Mouse (Mus musculus) midbrain, postnatal 0 days (tissue): Measurements from ENCODE around the gene Trim25. TPM values are rescaled to one million over a fixed set of nuclear protein-coding genes. Genes with fewer than 3 reads are reported as not detected.
"Not testable (repeated sequence)": the region's sequence is repeated elsewhere in the genome, so short reads cannot be mapped to it uniquely, and the experiment has no call there.

Experiments
- ATAC-seq: fragments of 200-750 bp; cut with Nextera tagmentation; 2 replicates; pipeline ENCODE4 v1.8.0; 2017; ENCODE audit warnings: moderate number of reproducible peaks, mild to moderate bottlenecking, moderate TSS enrichment, moderate library complexity; ENCODE audit not compliant: low FRiP score
- DNase-seq: peaks from one replicate; pipeline ENCODE4 v3.0.0-alpha.2; 2015; ENCODE audit warnings: low spot score
- H3K27ac ChIP-seq: fragments of 300-500 bp; sonication (generic); 2 replicates; pipeline ENCODE4 v1.5.1; 2014; ENCODE audit warnings: low read depth, mild to moderate bottlenecking, low read length, mixed read lengths
- H3K27me3 ChIP-seq: fragments of 300-500 bp; sonication (generic); 2 replicates; pipeline ENCODE4 v1.6.1; 2014; ENCODE audit warnings: low read length, control low read depth, mixed read lengths; ENCODE audit not compliant: insufficient read depth
- H3K36me3 ChIP-seq: fragments of 300-500 bp; sonication (generic); 2 replicates; pipeline ENCODE4 v1.6.1; 2014; ENCODE audit warnings: low read length, control low read depth, mixed read lengths; ENCODE audit not compliant: insufficient read depth
- H3K4me1 ChIP-seq: fragments of 300-500 bp; sonication (generic); 2 replicates; pipeline ENCODE4 v1.6.1; 2014; ENCODE audit warnings: mild to moderate bottlenecking, control low read depth, antibody characterized with exemption, low read length, mixed read lengths; ENCODE audit not compliant: insufficient read depth
- H3K4me2 ChIP-seq: fragments of 300-500 bp; sonication (generic); 2 replicates; pipeline ENCODE4 v1.6.1; 2014; ENCODE audit warnings: low read depth, mild to moderate bottlenecking, low read length, mixed read lengths; ENCODE audit not compliant: poor library complexity, severe bottlenecking
- H3K4me3 ChIP-seq: fragments of 300-500 bp; sonication (generic); 2 replicates; pipeline ENCODE4 v1.5.1; 2014; ENCODE audit warnings: low read depth, mild to moderate bottlenecking, low read length, moderate library complexity
- H3K9ac ChIP-seq: fragments of 300-500 bp; sonication (generic); replicated peaks from 2 replicates; pipeline ENCODE4 v1.6.1; 2014; ENCODE audit warnings: mild to moderate bottlenecking, low read length, moderate library complexity, mixed read lengths; ENCODE audit not compliant: poor library complexity, severe bottlenecking
- H3K9me3 ChIP-seq: fragments of 300-500 bp; sonication (generic); 2 replicates; pipeline ENCODE4 v1.6.1; 2016; ENCODE audit warnings: low read length, control low read depth
- CTCF ChIP-seq: IDR thresholded peaks from 2 replicates; pipeline ENCODE4 v1.5.1; 2016; ENCODE audit warnings: antibody characterized with exemption, mild to moderate bottlenecking
- WGBS: fragments of 180-500 bp; shearing (Covaris S2); extraction: QIAGEN DNeasy Blood & Tissue Kit; methylation state at CpG from one replicate; pipeline ENCODE4 v1.1.7; 2014; 5-methylcytosine and 5-hydroxymethylcytosine counted together
- polyA plus RNA-seq: library from polyadenylated mRNA; unstranded; fragments of >200 nt; fragmentation: Nextera tagmentation; extraction: Ambion mirVana; gene quantifications from 2 replicates; pipeline ENCODE4 v1.2.1, GENCODE M21; 2015
- total RNA-seq: library from RNA; depleted of rRNA; stranded (reverse); fragments of >200 nt; gene quantifications from 2 replicates; pipeline ENCODE4 v1.2.3, GENCODE M21; 2014

Gene Trim25
- total and polyA plus RNA-seq, 2 experiments from 2014 or later = 2.0 to 4.3 TPM

- no peak overlapping the region for H3K4me2 ChIP-seq
- H3K36me3 ChIP-seq = peaks cover 26% of the 10 kb centered on the region
- no peak overlapping the region for H3K27ac ChIP-seq
- peak; percentile 66 for TF ChIP-seq CTCF
- H3K4me3 ChIP-seq = no peak overlapping the region
- H3K9me3 ChIP-seq = no peaks in the 10 kb centered on the region
- no peak for ATAC-seq
- WGBS = 72% methylated on average over 5 of the region's 5 CpGs
- no peaks in the 10 kb centered on the region for H3K27me3 ChIP-seq
- H3K9ac ChIP-seq = no peak overlapping the region
- no peaks in the 10 kb centered on the region for H3K4me1 ChIP-seq
- peak; percentile 42 for DNase-seq
Measured at GRCm38 (mm10) chr11:88989530-88989929, 9.6 kb upstream of the Trim25 start.

GRCm38 (mm10) chr11:88993186-88993585 lies 6.0 kb upstream of the Trim25 start:
- peaks cover 4% of the 10 kb centered on the region; the same call in 1 of the 2 replicates for H3K27me3 ChIP-seq
- no peak overlapping the region for H3K27ac ChIP-seq
- no peaks in the 10 kb centered on the region for H3K4me1 ChIP-seq
- H3K9me3 ChIP-seq = no peaks in the 10 kb centered on the region
- TF ChIP-seq CTCF = no peak
- ATAC-seq (no peak), DNase-seq (no peak)
- H3K9ac ChIP-seq = no peak overlapping the region
- H3K4me2 ChIP-seq = no peak overlapping the region
- H3K36me3 ChIP-seq = peaks cover 10% of the 10 kb centered on the region
- H3K4me3 ChIP-seq = no peak overlapping the region
- 55% methylated on average over 7 of the region's 7 CpGs for WGBS

- peak; percentile 42 for DNase-seq
- TF ChIP-seq CTCF = peak; percentile 63
- H3K9ac ChIP-seq = no peak overlapping the region
- no peak overlapping the region for H3K4me2 ChIP-seq
- no peaks in the 10 kb centered on the region for H3K4me1 ChIP-seq
- H3K9me3 ChIP-seq = no peaks in the 10 kb centered on the region
- no peak for ATAC-seq
- H3K27me3 ChIP-seq = peaks cover 7% of the 10 kb centered on the region; the same call in 1 of the 2 replicates
- H3K27ac ChIP-seq = no peak overlapping the region
- WGBS = 19% methylated on average over 5 of the region's 5 CpGs
- H3K4me3 ChIP-seq = no peak overlapping the region
- peaks cover 6% of the 10 kb centered on the region for H3K36me3 ChIP-seq
Measured at GRCm38 (mm10) chr11:88993625-88994024, 5.6 kb upstream of the Trim25 start.

GRCm38 (mm10) chr11:88994492-88994891 lies 4.7 kb upstream of the Trim25 start:
- no peak overlapping the region for H3K9ac ChIP-seq
- no peaks in the 10 kb centered on the region for H3K9me3 ChIP-seq
- H3K27me3 ChIP-seq = peaks cover 12% of the 10 kb centered on the region
- H3K36me3 ChIP-seq = peaks cover 6% of the 10 kb centered on the region
- no peak overlapping the region for H3K4me2 ChIP-seq
- no peak for DNase-seq
- 89% methylated on average over 7 of the region's 7 CpGs for WGBS
- TF ChIP-seq CTCF = no peak
- H3K27ac ChIP-seq = no peak overlapping the region
- ATAC-seq = no peak
- H3K4me1 ChIP-seq = no peaks in the 10 kb centered on the region
- H3K4me3 ChIP-seq = no peak overlapping the region

- peaks cover 6% of the 10 kb centered on the region for H3K36me3 ChIP-seq
- H3K4me2 ChIP-seq = no peak overlapping the region
- peaks cover 18% of the 10 kb centered on the region for H3K27me3 ChIP-seq
- ATAC-seq = no peak
- TF ChIP-seq CTCF = no peak
- no peak overlapping the region for H3K4me3 ChIP-seq
- no peak overlapping the region for H3K27ac ChIP-seq
- H3K9me3 ChIP-seq = no peaks in the 10 kb centered on the region
- no peaks in the 10 kb centered on the region for H3K4me1 ChIP-seq
- H3K9ac ChIP-seq = no peak overlapping the region
- no peak for DNase-seq
- 84% methylated on average over 2 of the region's 2 CpGs for WGBS
Measured at GRCm38 (mm10) chr11:88995616-88996015, 3.6 kb upstream of the Trim25 start.

GRCm38 (mm10) chr11:88996427-88996826 lies 2.7 kb upstream of the Trim25 start:
- H3K9me3 ChIP-seq = no peaks in the 10 kb centered on the region
- H3K36me3 ChIP-seq = no peaks in the 10 kb centered on the region
- H3K27me3 ChIP-seq = peaks cover 18% of the 10 kb centered on the region
- DNase-seq = no peak
- H3K4me1 ChIP-seq = no peaks in the 10 kb centered on the region
- no peak for TF ChIP-seq CTCF
- WGBS = 73% methylated on average over 7 of the region's 7 CpGs
- H3K27ac ChIP-seq = no peak overlapping the region
- H3K4me3 ChIP-seq = no peak overlapping the region
- no peak overlapping the region for H3K9ac ChIP-seq
- no peak for ATAC-seq
- H3K4me2 ChIP-seq = no peak overlapping the region

GRCm38 (mm10) chr11:88997343-88997742 lies 1.8 kb upstream of the Trim25 start:
- ATAC-seq, H3K9me3 ChIP-seq, H3K9ac ChIP-seq, H3K36me3 ChIP-seq, DNase-seq, H3K4me3 ChIP-seq, H3K4me1 ChIP-seq, H3K27ac ChIP-seq, H3K4me2 ChIP-seq: not testable (repeated sequence)
- H3K27me3 ChIP-seq = peaks cover 18% of the 10 kb centered on the region
- WGBS = 87% methylated on average over 5 of the region's 5 CpGs
